Mouse (Mus musculus): ENCODE data around the gene Lingo3. TPM values are rescaled to one million over a fixed set of nuclear protein-coding genes. Genes with fewer than 3 reads are reported as not detected.
"Not testable (repeated sequence)": the region's sequence is repeated elsewhere in the genome, so short reads cannot be mapped to it uniquely, and the experiment has no call there.

The Lingo3 gene
- polyA plus RNA-seq, 1 experiment from 2014 or later: 1.3 TPM

DNA sequence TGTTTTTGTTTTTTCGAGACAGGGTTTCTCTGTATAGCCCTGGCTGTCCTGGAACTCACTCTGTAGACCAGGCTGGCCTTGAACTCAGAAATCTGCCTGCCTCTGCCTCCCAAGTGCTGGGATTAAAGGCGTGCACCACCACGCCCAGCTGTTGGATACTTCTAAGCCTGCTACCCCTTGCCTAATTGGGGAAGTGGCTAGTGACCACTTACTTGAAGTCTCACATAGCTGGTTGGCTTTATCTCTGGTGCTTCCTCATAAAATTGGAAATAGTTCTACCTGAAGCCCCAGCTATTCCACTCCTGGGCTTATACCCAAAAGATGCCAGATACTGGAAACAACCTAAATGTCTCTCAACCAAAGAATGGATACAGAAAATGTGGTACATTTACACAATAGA, 27.5 kb downstream of the Lingo3 start:
- not testable (repeated sequence) for H3K4me3 ChIP-seq

DNA sequence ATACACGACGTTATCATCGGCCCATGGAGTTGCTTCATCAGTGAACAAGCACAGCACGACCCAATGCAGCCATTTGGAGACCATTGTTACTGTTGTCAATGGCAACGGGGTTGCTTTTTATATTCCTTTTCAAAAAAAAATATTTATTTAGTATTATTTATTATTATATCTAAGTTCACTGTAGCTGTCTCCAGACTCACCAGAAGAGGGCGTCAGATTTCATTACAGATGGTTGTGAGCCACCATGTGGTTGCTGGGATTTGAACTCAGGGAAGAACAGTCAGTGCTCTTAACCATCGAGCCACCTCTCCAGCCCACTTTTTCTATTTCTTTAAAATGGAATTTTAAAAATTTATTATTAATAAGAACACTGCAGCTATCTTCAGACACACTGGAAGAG, 29.0 kb downstream of the Lingo3 start:
- no peaks in the 10 kb centered on the region for H3K9me3 ChIP-seq
- H3K4me2 ChIP-seq (replicated peaks): no peak overlapping the region
- no peak for ATAC-seq (ENCODE audit: low FRiP score, low read depth)
- H3K4me1 ChIP-seq: peaks cover 8% of the 10 kb centered on the region
- H3K27ac ChIP-seq: no peak overlapping the region
- no peak overlapping the region for H3K4me3 ChIP-seq
- H3K9ac ChIP-seq: 0 out of 2 replicates have a peak overlapping the region, but pooled peaks have one; percentile 15
- H3K27me3 ChIP-seq: peaks cover 36% of the 10 kb centered on the region
- 70% methylated on average over 7 of the region's 7 CpGs for WGBS
- H3K36me3 ChIP-seq: no peaks in the 10 kb centered on the region

More for the DNA sequence above, 27.5 kb downstream of the Lingo3 start:
- 70% methylated on average over 3 of the region's 3 CpGs for WGBS
- H3K27me3 ChIP-seq: peaks cover 20% of the 10 kb centered on the region
- not testable (repeated sequence) for H3K36me3 ChIP-seq; H3K9me3 ChIP-seq; ATAC-seq (ENCODE audit: low FRiP score, low read depth); H3K4me2 ChIP-seq (replicated peaks); H3K4me1 ChIP-seq; H3K27ac ChIP-seq; H3K9ac ChIP-seq

DNA sequence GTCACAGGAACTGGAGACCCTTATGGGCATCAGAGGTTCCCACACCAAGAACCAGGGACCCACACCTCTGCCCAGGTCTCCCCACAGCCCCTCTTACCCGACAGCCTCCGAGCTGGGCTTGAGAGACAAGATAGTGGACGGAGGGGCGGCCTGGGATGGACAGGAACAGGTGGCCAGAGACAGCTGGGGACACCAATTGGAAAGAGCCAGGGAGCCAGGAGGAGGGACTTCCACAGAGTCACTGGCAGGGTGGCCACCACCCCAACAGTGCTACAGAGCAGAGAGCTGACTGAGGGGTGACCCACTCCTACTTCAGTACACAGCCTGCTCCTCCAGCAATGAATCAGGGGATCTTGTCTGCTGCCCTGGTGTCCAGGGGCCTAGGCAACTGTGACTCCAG, 30.5 kb downstream of the Lingo3 start, which contains the start of gene Jsrp1:
Gene Jsrp1, minus strand, starts transcription at position 133 of the 400 bp plus-strand sequence.
- 65% methylated on average over 4 of the region's 4 CpGs for WGBS
- ATAC-seq (ENCODE audit: low FRiP score, low read depth): no peak

DNA sequence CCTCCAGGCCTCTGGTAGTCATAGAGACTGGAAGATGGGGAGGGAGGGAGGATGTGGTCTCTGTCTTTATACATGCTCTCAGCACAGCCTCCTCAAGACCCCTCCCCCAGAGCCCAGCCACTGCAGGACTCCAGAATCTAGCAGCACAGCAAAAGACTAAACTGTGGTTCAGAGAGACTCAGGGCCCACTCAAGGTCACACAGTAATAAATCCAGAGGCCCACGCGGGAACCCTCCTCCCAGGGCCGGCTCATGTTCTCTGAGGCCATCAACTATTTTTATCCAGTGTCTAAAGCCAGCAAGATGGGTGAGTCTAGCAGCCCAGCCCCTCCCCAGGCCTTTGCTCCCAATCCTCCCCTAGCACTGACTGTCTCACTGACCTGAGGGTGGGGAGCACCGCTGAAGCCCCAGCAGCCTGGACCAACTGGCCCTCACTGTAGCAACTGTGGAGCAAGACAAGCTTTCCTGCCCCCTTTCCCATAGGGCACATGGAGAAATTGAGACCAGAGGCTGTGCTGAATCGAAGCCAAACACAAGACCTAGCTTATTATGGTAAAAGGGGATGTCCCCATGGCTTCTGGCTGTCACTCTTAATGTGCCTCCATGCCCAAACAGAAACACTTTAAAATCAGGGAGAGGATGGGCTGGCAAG, 31.3 kb downstream of the Lingo3 start:
- Histone ChIP-seq H3K27ac (no peak overlapping the region), H3K27me3 (peaks cover 57% of the 10 kb centered on the region), H3K36me3 (no peaks in the 10 kb centered on the region), H3K4me2 (replicated peaks) (no peak overlapping the region), H3K4me3 (no peak overlapping the region), H3K4me1 (peaks cover 26% of the 10 kb centered on the region), H3K9me3 (no peaks in the 10 kb centered on the region), H3K9ac (no peak overlapping the region)
- no peak for ATAC-seq (ENCODE audit: low FRiP score, low read depth)
- WGBS: 50% methylated on average over 5 of the region's 5 CpGs

More for the DNA sequence above, 30.5 kb downstream of the Lingo3 start, which contains the start of gene Jsrp1:
- Histone ChIP-seq H3K4me2 (replicated peaks) (no peak within 1 kb of the TSS), H3K27ac (no peak within 1 kb of the TSS), H3K9ac (no peak within 1 kb of the TSS), H3K9me3 (no peaks in the 10 kb centered on the region), H3K36me3 (no peaks in the 10 kb centered on the region), H3K27me3 (peaks cover 50% of the 10 kb centered on the region), H3K4me1 (peaks cover 18% of the 10 kb centered on the region), H3K4me3 (no peak within 1 kb of the TSS)

DNA sequence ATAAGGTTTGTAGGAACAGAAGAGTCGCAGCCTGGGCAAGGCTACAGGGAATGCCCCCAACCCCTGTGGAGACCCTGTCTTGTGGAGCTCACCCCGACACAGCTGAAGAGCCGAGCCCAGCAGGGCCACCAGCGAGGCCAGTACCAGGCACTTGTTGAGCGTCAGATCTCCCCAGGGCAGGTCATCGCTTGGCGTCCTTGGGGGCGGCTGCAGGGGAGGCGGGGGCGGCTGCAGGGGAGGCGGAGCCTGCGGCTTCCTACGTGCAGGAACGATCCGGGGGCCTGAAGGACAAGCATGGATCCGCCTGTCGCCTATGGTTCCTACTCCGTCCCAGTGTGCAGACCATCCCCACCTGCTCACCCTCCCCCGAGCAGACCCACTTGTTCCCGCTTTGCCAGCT, 33.8 kb downstream of the Lingo3 start:
- no peak for ATAC-seq (ENCODE audit: low FRiP score, low read depth)
- WGBS: 5% methylated on average over 20 of the region's 20 CpGs
- peaks cover 3% of the 10 kb centered on the region for H3K36me3 ChIP-seq
- H3K27me3 ChIP-seq: peaks cover 68% of the 10 kb centered on the region
- peak overlapping the region; percentile 11 for H3K4me3 ChIP-seq
- peak overlapping the region; percentile 41 for H3K4me2 ChIP-seq (replicated peaks)
- H3K9me3 ChIP-seq: no peaks in the 10 kb centered on the region
- no peak overlapping the region for H3K27ac ChIP-seq
- H3K9ac ChIP-seq: peak overlapping the region; percentile 25; the same call in 1 of the 2 replicates
- H3K4me1 ChIP-seq: peaks cover 38% of the 10 kb centered on the region

DNA sequence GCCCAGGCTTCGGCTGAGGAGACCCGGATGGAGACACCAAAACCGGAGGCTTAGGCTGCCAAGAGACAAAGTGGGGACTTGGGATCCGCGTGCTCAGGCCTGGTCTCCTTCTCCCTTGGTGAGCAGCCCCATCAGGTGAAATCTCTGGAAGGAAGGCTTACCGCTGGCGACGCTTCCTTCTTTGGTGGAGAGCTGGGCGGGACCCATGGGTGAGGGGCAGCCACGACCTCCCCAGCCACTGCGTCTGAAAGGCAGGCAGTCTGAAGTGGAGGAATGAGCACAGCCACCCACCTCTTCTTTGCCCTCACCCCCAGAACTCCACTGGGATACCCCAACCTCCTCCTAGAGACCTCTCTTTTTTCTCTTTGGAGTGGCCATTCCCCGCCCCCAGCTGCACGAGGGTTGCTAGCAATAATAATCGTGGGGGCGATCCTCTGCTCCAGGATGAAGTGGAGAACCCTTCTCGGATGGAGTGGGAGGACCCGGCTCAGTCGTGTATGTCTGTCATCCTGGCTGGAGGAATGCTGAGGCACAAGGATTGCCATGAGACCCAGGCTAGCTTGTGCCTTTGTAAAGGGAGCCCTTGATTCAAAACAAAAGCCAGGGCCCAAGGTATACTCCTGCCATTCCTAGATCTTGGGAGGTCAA, 34.7 kb downstream of the Lingo3 start:
- no peak for ATAC-seq (ENCODE audit: low FRiP score, low read depth)
- Histone ChIP-seq H3K4me3 (peak overlapping the region; percentile 21), H3K27me3 (peaks cover 70% of the 10 kb centered on the region), H3K9me3 (no peaks in the 10 kb centered on the region), H3K4me1 (peaks cover 38% of the 10 kb centered on the region), H3K27ac (no peak overlapping the region), H3K9ac (peak overlapping the region; percentile 43; the same call in 1 of the 2 replicates), H3K4me2 (replicated peaks) (peak overlapping the region; percentile 97), H3K36me3 (peaks cover 13% of the 10 kb centered on the region)
- WGBS: 7% methylated on average over 18 of the region's 18 CpGs

DNA sequence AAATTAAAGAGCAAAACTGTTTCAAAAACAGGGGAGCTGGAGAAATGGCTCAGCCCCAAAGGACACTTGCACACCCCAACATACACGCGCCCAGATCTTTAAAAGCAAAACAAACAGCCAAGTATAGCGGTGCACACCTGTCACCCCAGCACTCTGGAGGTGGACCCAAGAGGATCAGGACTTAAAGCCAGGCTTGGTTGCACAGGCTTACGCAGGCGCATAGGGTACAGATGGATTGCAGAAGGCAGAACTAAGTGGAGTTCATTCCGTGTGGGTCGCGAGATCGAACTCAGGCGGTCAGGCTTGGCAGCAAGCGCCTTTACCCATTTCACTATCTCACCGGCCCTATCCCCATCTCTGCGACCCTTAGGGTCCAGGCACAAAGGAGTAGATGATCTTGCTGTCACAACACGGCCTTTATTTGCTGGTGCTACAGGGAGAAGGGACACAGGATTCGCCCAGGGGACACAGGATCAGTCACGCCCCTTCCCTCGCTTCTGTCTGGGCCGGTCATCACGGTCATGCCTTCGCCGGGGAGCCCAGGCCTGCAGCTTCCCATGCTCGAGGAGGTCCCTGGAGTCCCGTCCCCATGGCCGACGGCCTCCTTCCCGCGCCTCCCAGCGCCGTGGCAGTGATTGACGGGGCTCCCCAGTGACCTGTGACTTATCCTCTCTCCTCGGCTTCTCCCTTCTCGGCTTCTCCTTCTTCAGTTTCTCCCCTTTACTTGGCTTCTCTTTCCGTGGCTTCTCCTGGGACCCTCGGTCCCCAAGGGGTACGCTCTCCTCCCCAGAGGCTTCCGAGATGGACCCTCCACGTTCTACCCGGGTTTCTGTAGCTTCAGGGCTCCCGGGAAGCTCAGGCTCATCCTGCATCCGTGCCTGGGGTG, 35.5 kb downstream of the Lingo3 start:
- Histone ChIP-seq H3K9ac (peak overlapping the region; percentile 43; the same call in 1 of the 2 replicates), H3K4me1 (peaks cover 38% of the 10 kb centered on the region), H3K27ac (no peak overlapping the region)

DNA sequence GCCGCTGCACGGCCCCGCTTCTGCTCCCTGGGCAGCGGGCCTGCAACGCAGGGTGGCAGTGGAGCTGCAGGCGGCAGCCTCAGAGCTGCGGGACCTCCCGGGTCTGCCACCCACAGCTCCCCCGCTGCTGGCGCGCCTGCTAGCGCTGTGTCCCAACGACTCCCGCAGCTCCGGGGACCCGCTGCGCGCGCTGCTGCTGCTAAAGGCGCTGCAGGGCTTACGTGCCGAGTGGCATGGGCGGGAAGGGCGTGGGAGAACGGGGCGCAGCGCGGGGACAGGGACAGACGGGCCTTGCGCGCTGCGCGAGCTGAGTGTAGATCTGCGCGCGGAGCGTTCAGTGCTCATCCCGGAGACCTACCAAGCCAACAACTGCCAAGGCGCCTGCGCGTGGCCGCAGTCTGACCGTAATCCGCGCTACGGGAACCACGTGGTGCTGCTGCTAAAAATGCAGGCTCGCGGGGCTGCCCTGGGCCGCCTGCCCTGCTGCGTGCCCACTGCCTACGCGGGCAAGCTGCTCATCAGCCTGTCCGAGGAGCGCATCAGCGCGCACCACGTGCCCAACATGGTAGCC, 36.7 kb downstream of the Lingo3 start:
- peak; percentile 83 for ATAC-seq (ENCODE audit: low FRiP score, low read depth)

More for the DNA sequence above, 35.5 kb downstream of the Lingo3 start:
- Histone ChIP-seq H3K27me3 (peaks cover 69% of the 10 kb centered on the region), H3K4me2 (replicated peaks) (peak overlapping the region; percentile 97), H3K9me3 (no peaks in the 10 kb centered on the region), H3K4me3 (peak overlapping the region; percentile 54), H3K36me3 (peaks cover 21% of the 10 kb centered on the region)
- no peak for ATAC-seq (ENCODE audit: low FRiP score, low read depth)
- WGBS: 17% methylated on average over 40 of the region's 40 CpGs

DNA sequence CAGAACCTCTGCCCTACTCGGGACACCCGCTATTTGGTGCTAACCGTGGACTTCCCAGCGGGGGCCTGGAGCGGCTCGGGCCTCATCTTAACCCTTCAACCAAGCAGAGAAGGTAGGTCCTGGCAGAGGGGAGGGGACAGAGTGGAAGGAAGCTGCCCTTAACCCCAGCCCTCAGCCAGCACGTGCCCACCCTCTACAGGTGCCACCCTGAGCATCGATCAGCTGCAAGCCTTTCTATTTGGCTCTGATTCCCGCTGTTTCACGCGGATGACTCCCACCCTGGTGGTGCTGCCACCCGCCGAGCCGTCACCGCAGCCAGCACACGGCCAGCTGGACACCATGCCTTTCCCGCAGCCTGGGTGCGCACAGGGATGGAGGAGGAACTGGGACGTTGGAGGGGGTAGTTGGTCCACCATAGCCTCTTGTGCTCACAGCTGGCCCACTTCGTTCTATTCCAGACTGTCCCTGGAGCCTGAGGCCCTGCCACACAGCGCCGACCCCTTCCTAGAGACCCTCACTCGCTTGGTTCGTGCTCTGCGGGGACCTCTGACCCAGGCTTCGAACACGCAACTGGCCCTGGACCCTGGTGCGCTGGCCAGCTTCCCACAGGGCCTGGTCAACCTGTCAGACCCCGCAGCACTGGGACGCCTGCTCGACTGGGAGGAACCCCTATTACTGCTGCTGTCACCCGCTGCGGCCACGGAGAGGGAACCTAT, 37.3 kb downstream of the Lingo3 start:
- peak overlapping the region; percentile 56 for H3K27ac ChIP-seq
- no peak for ATAC-seq (ENCODE audit: low FRiP score, low read depth)
- H3K27me3 ChIP-seq: peaks cover 52% of the 10 kb centered on the region
- 42% methylated on average over 33 of the region's 34 CpGs for WGBS
- no peaks in the 10 kb centered on the region for H3K9me3 ChIP-seq
- H3K36me3 ChIP-seq: peaks cover 39% of the 10 kb centered on the region
- peak overlapping the region; percentile 54 for H3K4me3 ChIP-seq
- H3K4me2 ChIP-seq (replicated peaks): peak overlapping the region; percentile 97
- H3K4me1 ChIP-seq: peaks cover 38% of the 10 kb centered on the region
- peak overlapping the region; percentile 78 for H3K9ac ChIP-seq

More for the DNA sequence above, 36.7 kb downstream of the Lingo3 start:
- Histone ChIP-seq H3K9ac (peak overlapping the region; percentile 78), H3K4me1 (peaks cover 38% of the 10 kb centered on the region), H3K27ac (peak overlapping the region; percentile 56), H3K9me3 (no peaks in the 10 kb centered on the region), H3K4me3 (peak overlapping the region; percentile 54), H3K36me3 (peaks cover 33% of the 10 kb centered on the region), H3K27me3 (peaks cover 58% of the 10 kb centered on the region), H3K4me2 (replicated peaks) (peak overlapping the region; percentile 97)
- under 1% methylated on average over 56 of the region's 58 CpGs for WGBS

DNA sequence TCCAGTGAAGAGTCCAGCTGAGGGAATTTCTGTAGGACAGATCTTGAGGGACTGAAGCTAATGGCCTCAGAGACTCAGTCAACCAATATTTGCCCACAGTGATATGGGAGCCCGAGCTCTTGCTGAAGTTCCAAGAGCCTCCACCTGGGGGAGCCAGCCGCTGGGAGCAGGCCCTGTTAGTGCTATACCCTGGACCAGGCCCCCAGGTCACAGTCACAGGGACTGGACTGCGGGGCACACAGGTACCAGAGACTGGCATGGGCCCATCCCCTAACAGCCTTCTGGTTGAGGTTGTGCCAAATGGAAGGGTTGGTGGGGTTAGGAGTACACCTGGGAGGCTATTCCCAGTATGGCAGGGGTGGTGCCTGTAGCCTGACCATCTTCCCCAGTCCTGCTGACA, 37.9 kb downstream of the Lingo3 start:
- ATAC-seq (ENCODE audit: low FRiP score, low read depth): 0 out of 2 replicates have a peak, but pooled peaks have one; percentile 17
- peaks cover 38% of the 10 kb centered on the region for H3K4me1 ChIP-seq
- H3K9me3 ChIP-seq: no peaks in the 10 kb centered on the region
- WGBS: 19% methylated on average over 3 of the region's 3 CpGs
- H3K27me3 ChIP-seq: peaks cover 46% of the 10 kb centered on the region
- H3K36me3 ChIP-seq: peaks cover 45% of the 10 kb centered on the region
- peak overlapping the region; percentile 78; the same call in 1 of the 2 replicates for H3K9ac ChIP-seq
- no peak overlapping the region for H3K27ac ChIP-seq
- H3K4me2 ChIP-seq (replicated peaks): peak overlapping the region; percentile 97; the same call in 1 of the 2 replicates
- peak overlapping the region; percentile 54; the same call in 1 of the 2 replicates for H3K4me3 ChIP-seq

DNA sequence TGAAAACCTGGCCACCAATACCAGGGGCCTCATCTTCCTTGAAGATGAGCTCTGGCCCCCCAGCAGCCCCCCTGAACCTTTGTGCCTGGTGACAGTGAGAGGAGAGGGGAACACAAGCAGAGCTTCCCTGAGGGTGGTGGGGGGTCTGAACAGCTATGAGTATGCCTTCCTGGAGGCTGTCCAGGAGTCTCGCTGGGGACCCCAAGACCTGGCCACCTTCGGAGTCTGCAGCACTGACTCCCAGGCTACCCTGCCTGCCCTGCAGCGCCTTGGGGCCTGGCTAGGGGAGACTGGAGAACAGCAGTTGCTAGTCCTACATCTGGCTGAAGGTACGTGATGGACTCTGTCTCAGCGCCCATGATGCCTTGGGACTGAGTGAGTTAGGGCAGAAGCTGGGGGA, 38.5 kb downstream of the Lingo3 start:
- Histone ChIP-seq H3K4me1 (peaks cover 37% of the 10 kb centered on the region), H3K4me2 (replicated peaks) (no peak overlapping the region), H3K9ac (no peak overlapping the region; the same call in 1 of the 2 replicates), H3K36me3 (peaks cover 50% of the 10 kb centered on the region), H3K9me3 (no peaks in the 10 kb centered on the region), H3K4me3 (no peak overlapping the region), H3K27me3 (peaks cover 40% of the 10 kb centered on the region), H3K27ac (no peak overlapping the region)
- WGBS: 76% methylated on average over 5 of the region's 5 CpGs
- no peak for ATAC-seq (ENCODE audit: low FRiP score, low read depth)
